Mouse (Mus musculus): ENCODE measurements around the gene Elf2. TPM values are rescaled to one million over a fixed set of nuclear protein-coding genes. Genes with fewer than 3 reads are reported as not detected.

Elf2 gene
- polyA plus RNA-seq, 1 experiment: 21.2 TPM

DNA sequence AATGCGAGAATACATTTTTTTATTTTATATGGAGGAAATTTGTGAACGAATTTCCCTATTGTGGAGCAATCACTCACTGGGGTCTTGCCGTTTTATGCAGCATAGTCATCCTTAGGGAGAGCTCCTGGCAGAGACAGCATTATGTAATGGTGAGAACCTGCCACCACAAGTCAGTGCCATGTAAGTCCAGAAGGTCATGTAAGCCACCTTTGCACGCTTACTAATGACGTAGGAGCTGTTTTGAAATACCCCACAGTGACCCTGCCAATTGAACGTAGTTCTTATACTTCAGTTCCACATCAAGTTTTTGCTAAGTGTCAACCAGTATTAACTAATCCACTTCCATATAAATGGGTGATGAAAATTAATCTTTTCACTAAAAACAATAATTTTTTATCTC is 136.6 kb downstream of the Elf2 start:
- Histone ChIP-seq H3K4me3 (ENCODE audit: low read depth, low read length) (no peak overlapping the region), H3K4me1 (ENCODE audit: control insufficient read depth, insufficient read depth, insufficient read length, low read length) (peaks cover 8% of the 10 kb centered on the region; the same call in 1 of the 2 replicates), H3K27ac (ENCODE audit: insufficient read depth, low read depth, low read length) (no peak overlapping the region), H3K27me3 (ENCODE audit: control insufficient read depth, insufficient read depth, low read length) (no peaks in the 10 kb centered on the region), H3K36me3 (ENCODE audit: control insufficient read depth, insufficient read depth, low read length) (no peaks in the 10 kb centered on the region)
- WGBS: 82% methylated on average over 6 of the region's 6 CpGs
- TF ChIP-seq CTCF (IDR thresholded peaks at IDR 0.05; ENCODE audit: extremely low read depth, insufficient read length, insufficient replicate concordance, low read depth, low read length) (no peak), POLR2A (IDR thresholded peaks at IDR 0.05; ENCODE audit: low read depth, low read length) (no peak)

Other genes starting within 250 kb of the Elf2 start
- 19.2 and 56.2 TPM in 2 replicates for gene Noct, start 116.2 kb downstream of the Elf2 start, polyA plus RNA-seq (2012; rRNA removed)
- gene Mgarp, start 56.1 kb upstream of the Elf2 start, polyA plus RNA-seq (2012; rRNA removed): 0.37 TPM in 1 of 2 replicates, not detected in the other
- gene Ndufc1, start 68.3 kb upstream of the Elf2 start, polyA plus RNA-seq (2012; rRNA removed): 81.3 and 208 TPM in 2 replicates
- 0.37 and 0.77 TPM in 2 replicates for gene Naa15, start 74.5 kb upstream of the Elf2 start, polyA plus RNA-seq (2012; rRNA removed)
- 4.3 and 5.8 TPM in 2 replicates for gene Rab33b, start 143.3 kb upstream of the Elf2 start, polyA plus RNA-seq (2012; rRNA removed)
- 4.3 and 8.9 TPM in 2 replicates for gene Setd7, start 220.2 kb upstream of the Elf2 start, polyA plus RNA-seq (2012; rRNA removed)